Mouse (Mus musculus) spleen, adult 2 months (tissue): ENCODE results near the gene Lrp5. TPM values are rescaled to one million over a fixed set of nuclear protein-coding genes. Genes with fewer than 3 reads are reported as not detected.

ENCODE experiments used
- DNase-seq, 2 experiments: peaks; one replicate each; pipeline versions ENCODE4 v3.0.0 to v3.0.0-alpha.2; 2012 to 2021; ENCODE audit warnings: low spot score in 2 of 2, low read depth in 1 of 2
- H3K27ac ChIP-seq: fragments of 200-500 bp; 2 replicates; pipeline ENCODE4 v1.5.1; 2012; ENCODE audit warnings: low read length, inconsistent platforms; ENCODE audit not compliant: insufficient read depth
- H3K27me3 ChIP-seq: fragments of 200-500 bp; 2 replicates; pipeline ENCODE4 v1.6.1; 2012; ENCODE audit warnings: mild to moderate bottlenecking, moderate library complexity, low read length, inconsistent platforms; ENCODE audit not compliant: control insufficient read depth, insufficient read depth
- H3K36me3 ChIP-seq: fragments of 200-500 bp; 2 replicates; pipeline ENCODE4 v1.6.1; 2012; ENCODE audit warnings: mild to moderate bottlenecking, low read length, inconsistent platforms; ENCODE audit not compliant: control insufficient read depth, insufficient read depth
- H3K4me1 ChIP-seq: fragments of 200-500 bp; 2 replicates; pipeline ENCODE4 v1.6.1; 2011; ENCODE audit warnings: inconsistent platforms; ENCODE audit not compliant: control insufficient read depth, insufficient read depth, insufficient read length
- H3K4me3 ChIP-seq: fragments of 200-500 bp; 2 replicates; pipeline ENCODE4 v1.5.1; 2011; ENCODE audit warnings: mild to moderate bottlenecking, inconsistent platforms; ENCODE audit not compliant: insufficient read depth, insufficient read length; ENCODE audit errors: extremely low read depth
- CTCF ChIP-seq: fragments of 200-500 bp; IDR thresholded peaks from 2 replicates; pipeline ENCODE4 v1.5.1; 2011; ENCODE audit warnings: mild to moderate bottlenecking, inconsistent platforms; ENCODE audit not compliant: insufficient read depth, insufficient read length, insufficient replicate concordance; ENCODE audit errors: extremely low read depth
- POLR2A ChIP-seq: fragments of 200-500 bp; IDR thresholded peaks from 2 replicates; pipeline ENCODE4 v1.6.1; 2011; ENCODE audit warnings: low read depth, low read length, inconsistent platforms
- WGBS: fragments of 180-500 bp; shearing (Covaris S2); methylation state at CpG from one replicate; pipeline ENCODE4 v1.1.7; 2018; 5-methylcytosine and 5-hydroxymethylcytosine counted together
- polyA plus RNA-seq: library from polyadenylated mRNA; depleted of rRNA; stranded (reverse); fragments of >200 nt; gene quantifications from 2 replicates; pipeline ENCODE4 v1.2.3, GENCODE M21; 2012

Lrp5 gene
- polyA plus RNA-seq, 1 experiment, result 22.6 TPM

DNA sequence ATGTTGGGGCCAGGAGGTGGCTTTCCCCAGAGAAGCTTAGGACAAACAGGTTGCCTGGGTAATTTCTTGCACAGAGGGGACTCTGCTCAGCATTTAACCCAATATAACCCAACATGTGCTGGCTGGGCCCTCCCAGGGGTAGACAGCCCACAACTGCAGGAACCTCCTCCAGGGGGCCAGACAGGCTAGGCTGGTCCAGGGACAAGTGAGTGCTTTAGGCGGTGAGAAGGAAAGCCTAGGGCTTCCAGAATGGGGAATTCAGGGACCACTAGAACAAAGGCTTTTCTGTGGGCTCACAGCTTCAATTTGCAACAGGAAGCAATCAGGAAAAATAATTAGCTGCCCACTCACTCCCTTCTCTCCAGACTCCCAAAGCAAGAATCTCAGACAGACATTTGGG is 1.9 kb downstream of the Lrp5 start:
- no peak overlapping the region for H3K4me3 ChIP-seq
- TF ChIP-seq CTCF (no peak), POLR2A (no peak)
- no peak overlapping the region for H3K27ac ChIP-seq
- H3K36me3 ChIP-seq, result no peaks in the 10 kb centered on the region
- peaks cover 4% of the 10 kb centered on the region for H3K4me1 ChIP-seq
- DNase-seq, result no peak
- peaks cover 10% of the 10 kb centered on the region for H3K27me3 ChIP-seq
- WGBS, result 63% methylated on average over 1 of the region's 1 CpGs

DNA sequence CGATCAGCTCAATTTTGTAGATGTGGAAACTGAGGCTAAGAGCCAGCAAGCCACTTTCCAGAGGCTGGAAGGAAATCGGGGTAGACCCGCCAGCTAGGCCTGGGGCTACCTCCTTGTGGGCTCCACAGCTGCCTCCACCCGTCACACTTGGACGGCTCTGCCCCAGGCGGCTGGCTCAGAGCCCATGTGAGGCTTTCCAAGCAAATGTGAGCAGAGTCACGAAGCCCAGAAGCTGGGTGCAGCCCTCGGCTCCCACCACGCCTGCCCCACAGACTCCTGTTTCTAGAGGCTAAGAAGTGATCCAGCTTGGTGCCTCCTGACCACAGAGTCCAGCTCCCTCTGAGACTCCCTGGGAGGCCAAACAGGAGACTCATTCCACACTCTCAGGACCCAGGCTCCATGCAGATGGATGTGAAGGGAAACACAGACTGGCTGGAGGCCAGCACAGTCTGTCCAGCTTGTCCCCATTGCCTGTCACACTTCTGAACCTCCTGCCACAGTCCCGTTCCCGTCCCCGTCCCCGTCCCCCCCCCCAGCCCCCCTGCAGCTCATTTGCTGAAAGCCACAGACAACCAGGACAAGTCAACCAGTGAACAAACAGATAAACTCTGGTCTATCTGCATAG is 4.9 kb downstream of the Lrp5 start:
- Histone ChIP-seq H3K36me3 (no peaks in the 10 kb centered on the region), H3K4me3 (no peak overlapping the region), H3K27ac (no peak overlapping the region), H3K4me1 (peaks cover 4% of the 10 kb centered on the region), H3K27me3 (peaks cover 8% of the 10 kb centered on the region)
- no peak for DNase-seq
- TF ChIP-seq CTCF, result no peak
- no peak for TF ChIP-seq POLR2A
- 16% methylated on average over 13 of the region's 13 CpGs for WGBS

DNA sequence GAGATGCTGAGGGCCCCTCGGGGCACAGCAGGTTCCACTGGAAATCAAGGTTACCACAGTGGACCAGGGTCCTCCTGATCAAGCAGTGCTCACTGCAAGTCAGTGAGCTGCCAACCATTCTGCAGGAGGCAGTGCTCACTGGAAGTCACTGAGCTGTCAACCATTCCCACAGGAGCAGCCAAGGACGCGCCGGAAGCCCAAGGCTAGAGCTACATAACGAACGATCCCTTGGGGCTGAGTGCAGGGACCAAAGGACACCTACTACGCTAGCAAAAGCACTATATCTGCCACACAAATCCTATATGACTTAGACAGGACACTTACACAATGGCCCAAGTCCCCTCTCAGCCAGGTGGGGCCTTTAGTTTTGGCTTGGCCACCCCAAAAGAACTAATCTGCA is 5.6 kb downstream of the Lrp5 start:
- Histone ChIP-seq H3K4me1 (peaks cover 4% of the 10 kb centered on the region), H3K27me3 (peaks cover 1% of the 10 kb centered on the region; the same call in 1 of the 2 replicates), H3K36me3 (no peaks in the 10 kb centered on the region), H3K4me3 (no peak overlapping the region), H3K27ac (no peak overlapping the region)
- TF ChIP-seq POLR2A (no peak), CTCF (no peak)
- 75% methylated on average over 7 of the region's 7 CpGs for WGBS
- DNase-seq, result no peak

DNA sequence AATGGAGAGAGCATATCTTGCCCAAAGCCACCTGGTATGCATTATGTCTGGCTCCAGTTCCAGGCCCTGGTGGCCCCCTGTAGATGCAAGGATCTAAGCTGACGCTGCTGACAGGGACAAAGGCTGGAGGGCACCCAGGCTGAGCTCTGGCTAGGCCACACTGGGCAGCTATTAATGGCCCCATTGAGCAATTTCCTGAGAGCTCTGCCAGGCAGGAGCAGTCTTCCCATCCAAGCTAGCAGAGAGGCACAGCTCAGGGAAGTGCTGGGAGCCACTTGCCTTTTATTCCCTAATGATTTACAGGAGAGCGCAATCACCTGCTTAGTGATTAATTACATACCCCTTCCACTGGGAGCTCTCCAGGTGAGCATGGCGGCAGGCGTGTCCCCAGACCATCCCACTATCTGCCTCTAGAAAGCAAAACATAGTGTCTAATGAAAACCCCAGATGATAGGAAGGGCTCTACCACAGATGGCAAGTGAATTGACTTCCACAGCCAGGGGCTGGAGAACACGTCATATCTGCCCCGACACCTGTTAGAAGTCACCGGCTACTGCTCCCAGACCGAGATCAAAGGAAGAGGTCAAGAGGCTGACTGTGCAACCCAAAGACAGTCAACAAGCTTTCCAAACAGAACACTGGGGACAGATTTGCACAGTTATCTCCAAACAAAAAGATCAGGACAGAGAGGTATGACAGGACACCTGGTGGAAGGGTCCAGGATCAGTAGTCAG is 12.1 kb downstream of the Lrp5 start:
- WGBS, result 90% methylated on average over 8 of the region's 8 CpGs
- no peak for TF ChIP-seq CTCF
- no peak for TF ChIP-seq POLR2A
- Histone ChIP-seq H3K36me3 (no peaks in the 10 kb centered on the region), H3K27me3 (no peaks in the 10 kb centered on the region), H3K27ac (no peak overlapping the region), H3K4me3 (no peak overlapping the region), H3K4me1 (peaks cover 6% of the 10 kb centered on the region; the same call in 1 of the 2 replicates)
- DNase-seq, result no peak

GRCm38 (mm10) chr19:3673149-3673548 is 13.2 kb downstream of the Lrp5 start:
- 96% methylated on average over 2 of the region's 2 CpGs for WGBS

GRCm38 (mm10) chr19:3669100-3669499 is 17.3 kb downstream of the Lrp5 start:
- H3K27ac ChIP-seq, result no peak overlapping the region
- peaks cover 25% of the 10 kb centered on the region for H3K4me1 ChIP-seq

More at GRCm38 (mm10) chr19:3673149-3673548, 13.2 kb downstream of the Lrp5 start:
- Histone ChIP-seq H3K36me3 (no peaks in the 10 kb centered on the region), H3K27me3 (no peaks in the 10 kb centered on the region), H3K4me3 (no peak overlapping the region), H3K4me1 (peaks cover 12% of the 10 kb centered on the region; the same call in 1 of the 2 replicates), H3K27ac (no peak overlapping the region)
- TF ChIP-seq POLR2A, result no peak
- no peak for DNase-seq

GRCm38 (mm10) chr19:3668551-3668950 is 17.8 kb downstream of the Lrp5 start:
- no peak for TF ChIP-seq POLR2A
- no peak for TF ChIP-seq CTCF
- no peaks in the 10 kb centered on the region for H3K27me3 ChIP-seq
- no peak for DNase-seq
- peaks cover 25% of the 10 kb centered on the region for H3K4me1 ChIP-seq
- H3K4me3 ChIP-seq, result no peak overlapping the region
- 58% methylated on average over 10 of the region's 10 CpGs for WGBS
- no peak overlapping the region for H3K27ac ChIP-seq
- no peaks in the 10 kb centered on the region for H3K36me3 ChIP-seq

More at GRCm38 (mm10) chr19:3669100-3669499, 17.3 kb downstream of the Lrp5 start:
- Histone ChIP-seq H3K27me3 (no peaks in the 10 kb centered on the region), H3K4me3 (no peak overlapping the region), H3K36me3 (no peaks in the 10 kb centered on the region)
- TF ChIP-seq CTCF (no peak), POLR2A (no peak)
- 9% methylated on average over 13 of the region's 13 CpGs for WGBS
- DNase-seq, result no peak
